Mouse (Mus musculus): ENCODE data around the gene Mrps10. TPM values are rescaled to one million over a fixed set of nuclear protein-coding genes. Genes with fewer than 3 reads are reported as not detected.

Mrps10 gene
- total RNA-seq, 2 experiments from 2014 or later = 31.5 to 33.2 TPM

DNA sequence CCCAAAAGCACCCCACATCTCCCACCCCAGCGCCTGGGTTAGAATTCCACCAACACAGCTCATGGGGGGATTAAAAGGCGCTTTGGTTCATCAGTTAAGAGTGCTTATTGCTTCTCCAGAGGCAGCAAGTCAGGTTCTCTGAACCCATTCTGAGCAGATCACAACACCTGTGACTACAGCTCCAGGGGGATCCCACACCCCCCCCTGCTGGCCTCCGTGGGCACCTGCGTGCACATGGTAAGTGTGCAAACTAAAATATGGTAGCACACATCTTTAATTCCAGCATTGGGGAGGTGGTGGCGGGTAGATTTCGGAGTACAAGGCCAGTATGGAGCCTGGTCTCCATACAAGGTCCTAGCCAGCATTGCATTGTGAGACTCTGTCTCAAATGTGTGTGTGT, 58.6 kb downstream of the Mrps10 start:
- H3K27ac ChIP-seq = no peak overlapping the region
- TF ChIP-seq CTCF (IDR thresholded peaks at IDR 0.05) = no peak
- no peak for DNase-seq
- H3K4me3 ChIP-seq = no peak overlapping the region
- intact Hi-C loops (cut with DNase I) = no loop called here

DNA sequence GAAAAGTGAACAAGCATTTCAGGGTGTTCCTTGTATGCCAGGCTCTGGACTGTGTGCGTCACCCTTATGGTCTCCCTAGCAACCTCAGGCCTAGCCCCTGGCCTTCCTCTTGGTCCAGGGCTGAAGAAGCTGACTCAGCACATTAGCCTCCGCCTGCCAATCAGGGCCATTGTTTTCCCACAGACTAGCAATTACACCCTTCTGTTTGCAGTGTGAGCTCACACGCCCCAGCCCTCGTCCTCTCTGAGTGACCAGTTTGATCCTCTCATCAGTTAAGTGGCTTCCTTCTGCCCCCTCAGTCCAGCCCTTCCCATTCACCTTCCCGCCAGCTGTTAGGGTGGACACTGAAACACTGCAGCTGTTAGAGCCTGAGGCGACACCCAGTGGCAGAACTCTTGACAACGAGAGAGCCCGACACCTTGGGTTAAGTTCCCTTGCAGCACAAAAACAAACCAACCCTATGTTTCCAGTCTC, 60.2 kb downstream of the Mrps10 start:
- Histone ChIP-seq H3K4me3 (no peak overlapping the region), H3K27ac (no peak overlapping the region)
- DNase-seq = peak; percentile 35
- intact Hi-C loops (cut with DNase I) = no loop called here
- peak; percentile 43 for TF ChIP-seq CTCF (IDR thresholded peaks at IDR 0.05)

GRCm38 (mm10) chr17:47430815-47431214, 62.1 kb downstream of the Mrps10 start:
- intact Hi-C loops (cut with DNase I) = no loop called here

More at GRCm38 (mm10) chr17:47430815-47431214, 62.1 kb downstream of the Mrps10 start:
- no peak for DNase-seq
- Histone ChIP-seq H3K27ac (no peak overlapping the region), H3K4me3 (no peak overlapping the region)
- TF ChIP-seq CTCF (IDR thresholded peaks at IDR 0.05) = 0 out of 2 replicates have a peak, but pooled peaks have one; percentile 14

Other genes with a start within 250 kb of the Mrps10 start
- gene Guca1b, start 16.5 kb downstream of the Mrps10 start, total RNA-seq (2021) = under 1 TPM; 0.54 to 0.78 TPM
- gene Guca1a, start 31.7 kb downstream of the Mrps10 start, total RNA-seq (2021) = not detected
- under 1 TPM; 0.23 to 0.45 TPM for gene AI661453, start 67.7 kb downstream of the Mrps10 start, total RNA-seq (2021)
- not detected for gene 1700001C19Rik, start 68.5 kb downstream of the Mrps10 start, total RNA-seq (2021)
- gene Taf8, start 133.4 kb downstream of the Mrps10 start, total RNA-seq (2021) = 10 to 100 TPM; 13.0 to 14.1 TPM
- 10 to 100 TPM; 18.7 to 25.8 TPM for gene Ccnd3, start 136.2 kb downstream of the Mrps10 start, total RNA-seq (2021)
- gene Bysl, start 242.6 kb downstream of the Mrps10 start, total RNA-seq (2021) = 10 to 100 TPM; 14.2 to 16.0 TPM
- gene Med20, start 242.7 kb downstream of the Mrps10 start, total RNA-seq (2021) = 10 to 100 TPM; 17.9 to 18.3 TPM
- gene Gm20517, start 242.7 kb downstream of the Mrps10 start, total RNA-seq (2021) = 1 to 10 TPM in 1 of 2 experiments, under 1 TPM in 1; 0.82 to 2.4 TPM

All from gastrocnemius, adult 2 months (tissue).